Mouse (Mus musculus) liver, postnatal 0 days (tissue): ENCODE measurements at regions not wholly inside any gene's neighbourhood (a gene's known extent, or its start where the extent isn't known, plus 50 kb on each side); places are given as distances from the start of the nearest gene placed in this dataset.

Source experiments
- CTCF ChIP-seq: sonication (generic); IDR thresholded peaks from 2 replicates; pipeline ENCODE4 v1.5.1; 2016; ENCODE audit warnings: antibody characterized with exemption, low read depth
- EP300 ChIP-seq: IDR thresholded peaks from 2 replicates; pipeline ENCODE4 v1.6.1; 2016; ENCODE audit warnings: antibody characterized with exemption, low read depth, mild to moderate bottlenecking

DNA sequence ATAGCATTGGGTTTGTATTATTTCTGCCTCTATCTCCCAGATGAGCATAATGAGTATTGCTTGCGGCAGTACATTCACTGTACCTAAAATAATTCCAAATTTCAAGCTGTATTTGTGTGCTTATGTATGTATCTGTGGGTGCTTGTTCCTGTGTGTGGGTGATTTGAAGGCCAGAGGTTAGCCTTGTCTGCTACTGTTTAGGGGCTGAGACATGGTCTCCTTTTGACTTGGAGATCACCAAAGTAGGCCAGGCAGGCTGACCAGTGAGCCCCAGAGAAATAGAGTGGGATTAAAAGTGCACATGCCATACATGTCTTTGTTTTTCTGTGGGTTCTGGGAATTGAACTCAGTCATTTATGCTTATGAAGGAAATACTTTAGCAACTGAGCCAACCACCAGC, 355.6 kb upstream of the Nrp1 start:
- TF ChIP-seq CTCF, result no peak
- TF ChIP-seq EP300, result no peak
